ENCODE assay signal across 22 mouse cellular contexts in the genomic region with DNA sequence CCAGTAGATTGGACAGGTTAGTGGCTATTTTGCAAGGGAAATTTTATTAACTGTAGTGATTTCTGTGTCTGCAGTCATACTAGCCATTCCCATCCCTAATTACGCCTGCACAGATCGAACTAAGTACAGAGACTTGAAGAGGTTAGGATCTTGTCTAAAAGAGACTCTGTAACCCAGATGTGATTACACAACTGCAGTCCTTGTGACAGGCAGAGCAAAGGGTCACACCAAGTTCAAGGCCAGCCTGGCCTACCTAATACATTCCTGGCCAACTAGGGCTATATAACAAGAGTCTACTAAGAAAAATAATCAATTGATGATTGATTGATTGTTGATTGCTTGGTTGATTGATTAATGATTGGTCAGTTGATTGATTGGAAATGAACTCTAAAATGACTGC. TPM values are rescaled to one million over a fixed set of nuclear protein-coding genes. Genes with fewer than 3 reads are reported as not detected.
DNase-seq lines count a peak whose midpoint lies in the region; ATAC-seq lines count a peak whose summit lies in the region.
"Had no signal": no experiment of that assay in that cellular context is flagged by ENCODE, and none has a peak within 500 bp of the region (broad histone marks: within the 10 kb centered on the region; RNA-seq: fewer than 3 reads in every experiment).

No protein-coding gene starts in this region.

- H3K4me2 ChIP-seq in embryonic facial prominence, embryonic 15.5 days (replicated peaks) = no peak overlapping the region
- H3K4me2 ChIP-seq: embryonic facial prominence, embryonic 12.5 days; forebrain, embryonic 12.5 days had no signal

- H3K36me3 ChIP-seq in embryonic facial prominence, embryonic 15.5 days = no peaks in the 10 kb centered on the region
- no peaks in the 10 kb centered on the region for H3K36me3 ChIP-seq in embryonic facial prominence, embryonic 10.5 days (replicated peaks)
- H3K36me3 ChIP-seq: embryonic facial prominence, embryonic 12.5 days; forebrain, embryonic 10.5 days; forebrain, embryonic 12.5 days had no signal

- H3K4me3 ChIP-seq in embryonic facial prominence, embryonic 15.5 days (replicated peaks) = no peak overlapping the region
- H3K4me3 ChIP-seq in embryonic facial prominence, embryonic 10.5 days = no peak overlapping the region
- H3K4me3 ChIP-seq: embryonic facial prominence, embryonic 12.5 days; erythroblast, embryonic 14.5 days; forebrain, embryonic 10.5 days; forebrain, embryonic 12.5 days had no signal

- H3K27ac ChIP-seq in embryonic facial prominence, embryonic 15.5 days (replicated peaks) = 0 out of 2 replicates have a peak overlapping the region, but pooled peaks have one; percentile 11
- no peak overlapping the region for H3K27ac ChIP-seq in embryonic facial prominence, embryonic 10.5 days (replicated peaks)
- H3K27ac ChIP-seq: embryonic facial prominence, embryonic 12.5 days; forebrain, embryonic 10.5 days; forebrain, embryonic 12.5 days had no signal

- no peak for DNase-seq in embryonic facial prominence, embryonic 10.5 days (ENCODE audit: low spot score)
- peak; percentile 13 for DNase-seq in lung, postnatal 36 days
- DNase-seq in lung, adult 18-20 months = no peak
- no peak for DNase-seq in gastrocnemius, adult 8-10 months (ENCODE audit: low spot score in 2 of 2)
- DNase-seq: cerebellum, adult 11 months; cerebellum, adult 18-20 months; cerebellum, adult 8-10 months; cerebellum, adult 9-11 months; cerebellum, postnatal 14 days; cerebellum, postnatal 36 days; embryo, embryonic 11 days had no signal

- no peaks in the 10 kb centered on the region for H3K9me3 ChIP-seq in embryonic facial prominence, embryonic 15.5 days (replicated peaks)
- no peaks in the 10 kb centered on the region for H3K9me3 ChIP-seq in embryonic facial prominence, embryonic 10.5 days
- H3K9me3 ChIP-seq: embryonic facial prominence, embryonic 12.5 days; forebrain, embryonic 10.5 days; forebrain, embryonic 12.5 days had no signal

- H3K27me3 ChIP-seq in embryonic facial prominence, embryonic 15.5 days = no peaks in the 10 kb centered on the region
- no peaks in the 10 kb centered on the region for H3K27me3 ChIP-seq in embryonic facial prominence, embryonic 10.5 days (replicated peaks; ENCODE audit: low read depth, poor library complexity, severe bottlenecking)
- H3K27me3 ChIP-seq: embryonic facial prominence, embryonic 12.5 days; forebrain, embryonic 12.5 days had no signal

- H3K4me1 ChIP-seq in embryonic facial prominence, embryonic 15.5 days = no peaks in the 10 kb centered on the region
- peaks cover 19% of the 10 kb centered on the region for H3K4me1 ChIP-seq in embryonic facial prominence, embryonic 10.5 days

- H3K9ac ChIP-seq in embryonic facial prominence, embryonic 15.5 days = no peak overlapping the region
- H3K9ac ChIP-seq: embryonic facial prominence, embryonic 12.5 days; forebrain, embryonic 12.5 days had no signal

- no peak for ATAC-seq in embryonic facial prominence, embryonic 15.5 days (ENCODE audit: insufficient number of reproducible peaks, low FRiP score, low TSS enrichment, low read depth)
- ATAC-seq: forebrain, embryonic 14.5 days; forebrain, embryonic 16.5 days had no signal

- 80% methylated on average over 2 of the region's 2 CpGs for WGBS in embryonic facial prominence, embryonic 15.5 days
- WGBS in embryonic facial prominence, embryonic 10.5 days = 86% methylated on average over 2 of the region's 2 CpGs

RNA-seq across cellular contexts. Expression of gene Rnaseh2b, which starts 43.1 kb away (rescaled TPM):
- polyA plus RNA-seq in embryonic facial prominence, embryonic 15.5 days (2015; fragmentation: Nextera tagmentation; extraction: Ambion mirVana) = 48.0 and 48.9 TPM in 2 replicates
- polyA plus RNA-seq in embryonic facial prominence, embryonic 10.5 days (2016; fragmentation: Nextera tagmentation; extraction: Ambion mirVana) = 54.5 and 62.4 TPM in 2 replicates
- total RNA-seq in gastrocnemius, adult 8-10 months (2022) = 1 to 10 TPM; 3.8 to 6.5 (median 4.5) TPM

RNA-seq across cellular contexts. Expression of gene Dleu7, which starts 43.6 kb away (rescaled TPM):
- 1.8 and 2.2 TPM in 2 replicates for polyA plus RNA-seq in embryonic facial prominence, embryonic 15.5 days (2015; fragmentation: Nextera tagmentation; extraction: Ambion mirVana)
- polyA plus RNA-seq in embryonic facial prominence, embryonic 10.5 days (2016; fragmentation: Nextera tagmentation; extraction: Ambion mirVana) = 3.0 and 3.9 TPM in 2 replicates
- not detected for total RNA-seq in gastrocnemius, adult 8-10 months (2022)
- total RNA-seq: adrenal gland, postnatal 25 days; MEL had no signal
- polyA plus RNA-seq: adrenal gland, adult 2 months; C2C12; erythroblast, embryonic 14.5 days had no signal
